Mouse (Mus musculus) liver, postnatal 0 days (tissue): ENCODE results near the gene Gnb3.

ENCODE experiments used
- CTCF ChIP-seq: sonication (generic); IDR thresholded peaks from 2 replicates; pipeline ENCODE4 v1.5.1; 2016; ENCODE audit warnings: antibody characterized with exemption, low read depth
- EP300 ChIP-seq: IDR thresholded peaks from 2 replicates; pipeline ENCODE4 v1.6.1; 2016; ENCODE audit warnings: antibody characterized with exemption, low read depth, mild to moderate bottlenecking

DNA sequence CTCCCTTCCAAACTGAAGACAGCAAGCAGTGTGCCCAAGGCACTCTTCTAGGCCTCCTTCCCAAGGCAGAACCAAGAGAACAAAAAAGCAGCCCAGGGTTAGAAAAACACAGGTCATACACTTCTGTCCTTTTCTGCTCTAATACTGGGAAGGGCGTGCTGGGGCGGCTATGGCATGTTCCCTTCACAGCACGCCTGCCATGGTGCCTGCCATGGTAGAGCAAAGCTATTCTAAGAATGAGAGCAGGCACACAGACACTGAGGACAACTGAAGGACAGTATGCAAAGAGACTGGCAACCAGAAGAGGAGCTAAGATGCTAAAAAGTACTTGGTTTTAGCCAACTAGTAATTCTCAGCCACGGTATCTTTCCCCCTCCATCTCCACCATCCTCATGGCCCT lies 18.0 kb downstream of the Gnb3 start:
- TF ChIP-seq EP300 (no peak), CTCF (no peak)
